9 mouse cellular contexts compared by ENCODE assay signal in the genomic region with DNA sequence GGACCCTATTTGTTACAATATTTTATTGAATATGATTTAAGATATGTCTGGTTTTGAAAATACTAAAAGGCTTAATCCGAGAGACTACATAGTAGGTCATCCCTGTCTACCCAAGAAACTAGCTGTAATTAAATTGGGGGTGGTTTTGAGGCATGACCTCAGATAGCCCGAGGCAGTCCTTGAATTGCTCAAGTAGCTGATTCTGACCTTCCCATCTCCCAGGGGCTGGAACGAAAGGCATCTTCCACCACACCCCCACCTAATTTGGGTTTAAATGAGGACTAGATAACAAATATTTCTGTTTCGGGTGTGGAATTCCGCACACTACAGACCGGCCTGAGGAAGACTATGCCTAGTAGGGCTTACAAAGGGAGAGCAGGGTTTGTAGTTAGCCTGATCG. TPM values are rescaled to one million over a fixed set of nuclear protein-coding genes. Genes with fewer than 3 reads are reported as not detected.
DNase-seq lines count a peak whose midpoint lies in the region; ATAC-seq and TF ChIP-seq lines count a peak whose summit lies in the region.
"Had no signal": no experiment of that assay in that cellular context is flagged by ENCODE, and none has a peak within 500 bp of the region (broad histone marks: within the 10 kb centered on the region; RNA-seq: fewer than 3 reads in every experiment).

No protein-coding gene starts in this region.

- TF ChIP-seq RAD21 in MEL (IDR thresholded peaks at IDR 0.05; ENCODE audit: low read depth, low read length), result no peak

- H3K9ac ChIP-seq in heart, embryonic 12.5 days, result 0 out of 2 replicates have a peak overlapping the region, but pooled peaks have one; percentile 100
- peak overlapping the region; percentile 100 for H3K9ac ChIP-seq in MEL (ENCODE audit: control insufficient read depth, low read depth, low read length, poor library complexity, severe bottlenecking)
- H3K9ac ChIP-seq in forebrain, embryonic 16.5 days (replicated peaks; ENCODE audit: low read depth, low read length), result no peak overlapping the region
- H3K9ac ChIP-seq in liver, postnatal 0 days (replicated peaks), result peak overlapping the region; percentile 94

- peak overlapping the region; percentile 98 for H3K27ac ChIP-seq in heart, embryonic 12.5 days (ENCODE audit: poor library complexity, severe bottlenecking)
- no peak overlapping the region for H3K27ac ChIP-seq in MEL (ENCODE audit: control insufficient read depth, low read depth, low read length)
- H3K27ac ChIP-seq in forebrain, embryonic 16.5 days (ENCODE audit: low read length), result no peak overlapping the region
- peak overlapping the region; percentile 99 for H3K27ac ChIP-seq in liver, postnatal 0 days (ENCODE audit: low read depth)

- peak overlapping the region; percentile 77 for H3K4me2 ChIP-seq in heart, embryonic 12.5 days
- peak overlapping the region; percentile 77 for H3K4me2 ChIP-seq in forebrain, embryonic 16.5 days (ENCODE audit: low read length)
- peak overlapping the region; percentile 74 for H3K4me2 ChIP-seq in liver, postnatal 0 days (ENCODE audit: low read depth, low read length)

- H3K4me1 ChIP-seq in heart, embryonic 12.5 days (replicated peaks), result peaks cover 24% of the 10 kb centered on the region
- peaks cover 0 to 10% of the 10 kb centered on the region in 2 experiments; a peak in 2 of 4 replicates for H3K4me1 ChIP-seq in MEL (ENCODE audit: control insufficient read depth in 1 of 2, insufficient read depth in 2 of 2, low read length in 2 of 2)
- peaks cover 23% of the 10 kb centered on the region for H3K4me1 ChIP-seq in forebrain, embryonic 16.5 days (replicated peaks; ENCODE audit: control insufficient read depth, insufficient read depth, low read length)
- peaks cover 26% of the 10 kb centered on the region for H3K4me1 ChIP-seq in liver, postnatal 0 days (ENCODE audit: insufficient read depth)

- peak overlapping the region; percentile 99 for H3K4me3 ChIP-seq in heart, embryonic 12.5 days
- H3K4me3 ChIP-seq in MEL (ENCODE audit: control insufficient read depth in 1 of 2, insufficient read depth in 1 of 2, low read depth in 2 of 2, low read length in 2 of 2), result peak overlapping the region; percentile 83 to 95
- no peak overlapping the region; the same call in 1 of the 2 replicates for H3K4me3 ChIP-seq in forebrain, embryonic 16.5 days (replicated peaks; ENCODE audit: low read length)
- H3K4me3 ChIP-seq in liver, postnatal 0 days (ENCODE audit: low read depth, low read length), result peak overlapping the region; percentile 72

- no peak for TF ChIP-seq EP300 in MEL (IDR thresholded peaks at IDR 0.05; ENCODE audit: low read depth in 1 of 2, low read length in 2 of 2)
- no peak for TF ChIP-seq EP300 in liver, postnatal 0 days (IDR thresholded peaks at IDR 0.05; ENCODE audit: low read depth)

- H3K27me3 ChIP-seq in heart, embryonic 12.5 days (replicated peaks), result no peaks in the 10 kb centered on the region
- no peaks in the 10 kb centered on the region for H3K27me3 ChIP-seq in MEL (ENCODE audit: control insufficient read depth in 1 of 2, insufficient read depth in 2 of 2, low read length in 2 of 2)
- no peaks in the 10 kb centered on the region for H3K27me3 ChIP-seq in forebrain, embryonic 16.5 days (replicated peaks; ENCODE audit: control insufficient read depth, insufficient read depth, low read length)
- no peaks in the 10 kb centered on the region for H3K27me3 ChIP-seq in liver, postnatal 0 days (ENCODE audit: insufficient read depth, low read length)

- no peaks in the 10 kb centered on the region for H3K9me3 ChIP-seq in heart, embryonic 12.5 days (replicated peaks)
- H3K9me3 ChIP-seq in MEL (replicated peaks; ENCODE audit: insufficient read depth, low read length), result no peaks in the 10 kb centered on the region
- H3K9me3 ChIP-seq in forebrain, embryonic 16.5 days (ENCODE audit: control insufficient read depth, low read length), result no peaks in the 10 kb centered on the region
- no peaks in the 10 kb centered on the region for H3K9me3 ChIP-seq in liver, postnatal 0 days (ENCODE audit: low read length)

- WGBS in heart, embryonic 12.5 days, result 42% methylated on average over 7 of the region's 7 CpGs
- 60% methylated on average over 7 of the region's 7 CpGs for WGBS in forebrain, embryonic 16.5 days
- WGBS in liver, postnatal 0 days (ENCODE audit: insufficient replicate concordance), result 55% methylated on average over 7 of the region's 7 CpGs

- H3K79me2 ChIP-seq in MEL (ENCODE audit: control insufficient read depth, insufficient read depth, low read length, poor library complexity), result peaks cover 44% of the 10 kb centered on the region

- H3K36me3 ChIP-seq in heart, embryonic 12.5 days, result peaks cover 4% of the 10 kb centered on the region; the same call in 1 of the 2 replicates
- peaks cover 0 to 20% of the 10 kb centered on the region in 2 experiments; a peak in 3 of 4 replicates for H3K36me3 ChIP-seq in MEL (ENCODE audit: control insufficient read depth in 1 of 2, insufficient read depth in 2 of 2, low read length in 2 of 2)
- H3K36me3 ChIP-seq in forebrain, embryonic 16.5 days (ENCODE audit: control insufficient read depth, insufficient read depth), result no peaks in the 10 kb centered on the region
- no peaks in the 10 kb centered on the region for H3K36me3 ChIP-seq in liver, postnatal 0 days (replicated peaks; ENCODE audit: insufficient read depth, low read length)

- DNase-seq in heart, postnatal 4 days, result no peak
- DNase-seq in MEL (ENCODE audit: low read depth, low spot score), result peak; percentile 42
- no peak for DNase-seq in liver, postnatal 0 days
- no peak for DNase-seq in urinary bladder, adult 18-20 months (ENCODE audit: low spot score in 2 of 2)
- no peak for DNase-seq in adipocyte (ENCODE audit: low spot score)
- no peak for DNase-seq in urinary bladder, postnatal 36 days (ENCODE audit: low spot score in 2 of 2)
- DNase-seq: right cerebral cortex, postnatal 14 days had no signal

- TF ChIP-seq POLR2A in MEL (IDR thresholded peaks at IDR 0.05; ENCODE audit: control insufficient read depth in 1 of 2, insufficient read depth in 1 of 2, low read depth in 1 of 2, low read length in 2 of 2, poor library complexity in 1 of 2), result no peak

- ATAC-seq in heart, embryonic 12.5 days (ENCODE audit: insufficient number of reproducible peaks, low FRiP score), result no peak
- no peak for ATAC-seq in forebrain, embryonic 16.5 days
- ATAC-seq in liver, postnatal 0 days, result no peak

- no peak for TF ChIP-seq CTCF in MEL (IDR thresholded peaks at IDR 0.05 in 2 of 3, conservative IDR thresholded peaks at IDR 0.05 in 1 of 3; ENCODE audit: control insufficient read depth in 1 of 3, insufficient read depth in 1 of 3, low read depth in 2 of 3, low read length in 3 of 3, poor library complexity in 1 of 3, severe bottlenecking in 1 of 3)
- no peak for TF ChIP-seq CTCF in liver, postnatal 0 days (IDR thresholded peaks at IDR 0.05; ENCODE audit: low read depth)

TF ChIP-seq in MEL, 35 proteins besides CTCF, POLR2A, EP300 and RAD21:
- no peak for TF ChIP-seq TBP (IDR thresholded peaks at IDR 0.05; ENCODE audit: low read depth, low read length)
- 0 out of 2 replicates have a peak, but pooled peaks have one; percentile 0 for TF ChIP-seq CHD1 (IDR thresholded peaks at IDR 0.05; ENCODE audit: low read depth, low read length)

RNA-seq across cellular contexts. Expression of a gene that starts 1.2 kb away (rescaled TPM):
- 46.2 and 50.8 TPM in 2 replicates for polyA plus RNA-seq in heart, embryonic 12.5 days (2016; fragmentation: Nextera tagmentation; extraction: Ambion mirVana)
- total RNA-seq in heart, postnatal 4 days (2021), result 10 to 100 TPM; 95.8 to 98.9 TPM
- total RNA-seq in MEL (2012; rRNA removed), result 77.0 and 92.4 TPM in 2 replicates
- polyA plus RNA-seq in MEL (2012; ENCODE audit: insufficient read depth in 1 of 2, insufficient read length in 2 of 2, low read depth in 1 of 2, low replicate concordance in 2 of 2, missing spikeins in 1 of 2), result 100 to 1,000 TPM; 133 to 195 TPM
- polyA plus RNA-seq in forebrain, embryonic 16.5 days (2015; fragmentation: Nextera tagmentation; extraction: Ambion mirVana), result 31.1 and 31.7 TPM in 2 replicates
- 32.9 and 33.5 TPM in 2 replicates for polyA plus RNA-seq in liver, postnatal 0 days (2015; fragmentation: Nextera tagmentation; extraction: Ambion mirVana)

RNA-seq across cellular contexts. Expression of a gene that starts 57.6 kb away (rescaled TPM):
- polyA plus RNA-seq in heart, embryonic 12.5 days (2016; fragmentation: Nextera tagmentation; extraction: Ambion mirVana), result 2,303 and 2,375 TPM in 2 replicates
- total RNA-seq in heart, postnatal 4 days (2021), result 100 to 1,000 TPM; 848 to 855 TPM
- total RNA-seq in MEL (2012; rRNA removed), result 31.7 and 39.7 TPM in 2 replicates
- polyA plus RNA-seq in MEL (2012; ENCODE audit: insufficient read depth in 1 of 2, insufficient read length in 2 of 2, low read depth in 1 of 2, low replicate concordance in 2 of 2, missing spikeins in 1 of 2), result 10 to 100 TPM in 1 of 2 experiments, not detected in 1; 91.3 TPM
- 3,396 and 3,669 TPM in 2 replicates for polyA plus RNA-seq in forebrain, embryonic 16.5 days (2015; fragmentation: Nextera tagmentation; extraction: Ambion mirVana)
- polyA plus RNA-seq in liver, postnatal 0 days (2015; fragmentation: Nextera tagmentation; extraction: Ambion mirVana), result 320 and 328 TPM in 2 replicates

Comparison
In these comparisons a context has a peak if more than half of its experiments do, and no peak if none do; other contexts are left out.
1. H3K27ac ChIP-seq: peak in heart, embryonic 12.5 days (single experiment) and liver, postnatal 0 days (single experiment); none in MEL (single experiment) and forebrain, embryonic 16.5 days (single experiment).
2. Peak in every context shown above with its lines, with median percentiles within 50 percentile points of each other: H3K4me2 ChIP-seq.